Mouse (Mus musculus) midbrain, embryonic 11.5 days (tissue): ENCODE data around the gene Slc22a13. TPM values are rescaled to one million over a fixed set of nuclear protein-coding genes. Genes with fewer than 3 reads are reported as not detected.

Source experiments
- ATAC-seq: fragments of 200-750 bp; cut with Nextera tagmentation; 2 replicates; pipeline ENCODE4 v1.8.0; 2017; ENCODE audit warnings: moderate TSS enrichment, moderate library complexity; ENCODE audit not compliant: low FRiP score
- DNase-seq: peaks from one replicate; pipeline ENCODE4 v3.0.0; 2015; ENCODE audit warnings: low spot score; ENCODE audit errors: missing footprints
- H3K27ac ChIP-seq: fragments of 300-500 bp; sonication (generic); 2 replicates; pipeline ENCODE4 v1.5.1; 2014; ENCODE audit warnings: low read depth, low read length
- H3K27me3 ChIP-seq: fragments of 300-500 bp; sonication (generic); 2 replicates; pipeline ENCODE4 v1.6.1; 2014; ENCODE audit warnings: mild to moderate bottlenecking, low read length, moderate library complexity, mixed read lengths; ENCODE audit not compliant: control insufficient read depth, insufficient read depth
- H3K36me3 ChIP-seq: fragments of 300-500 bp; sonication (generic); 2 replicates; pipeline ENCODE4 v1.6.1; 2014; ENCODE audit warnings: mild to moderate bottlenecking, low read length, moderate library complexity, mixed read lengths; ENCODE audit not compliant: control insufficient read depth, insufficient read depth
- H3K4me1 ChIP-seq: fragments of 300-500 bp; sonication (generic); 2 replicates; pipeline ENCODE4 v1.6.1; 2014; ENCODE audit warnings: low read length; ENCODE audit not compliant: control insufficient read depth, insufficient read depth
- H3K4me2 ChIP-seq: fragments of 300-500 bp; sonication (generic); 2 replicates; pipeline ENCODE4 v1.6.1; 2014; ENCODE audit warnings: mild to moderate bottlenecking, moderate library complexity
- H3K4me3 ChIP-seq: fragments of 300-500 bp; sonication (generic); 2 replicates; pipeline ENCODE4 v1.5.1; 2014; ENCODE audit warnings: low read depth, low read length
- H3K9ac ChIP-seq: fragments of 300-500 bp; sonication (generic); 2 replicates; pipeline ENCODE4 v1.6.1; 2014; ENCODE audit warnings: low read length
- H3K9me3 ChIP-seq: fragments of 300-500 bp; sonication (generic); 2 replicates; pipeline ENCODE4 v1.6.1; 2016; ENCODE audit warnings: low read length; ENCODE audit not compliant: control insufficient read depth
- WGBS: fragments of 180-500 bp; shearing (Covaris S2); extraction: QIAGEN DNeasy Blood & Tissue Kit; methylation state at CpG from one replicate; pipeline ENCODE4 v1.1.7; 2014; 5-methylcytosine and 5-hydroxymethylcytosine counted together
- polyA plus RNA-seq: library from polyadenylated mRNA; unstranded; fragments of >200 nt; fragmentation: Nextera tagmentation; extraction: Ambion mirVana; gene quantifications from 2 replicates; pipeline ENCODE4 v1.2.1, GENCODE M21; 2014

Gene Slc22a13
- polyA plus RNA-seq, 1 experiment from 2014 or later: not detected

GRCm38 (mm10) chr9:119212996-119213395 lies 4.1 kb upstream of the Slc22a13 start:
- H3K9ac ChIP-seq: no peak overlapping the region
- WGBS: 80% methylated on average over 8 of the region's 8 CpGs
- DNase-seq (no peak), ATAC-seq (no peak)
- no peaks in the 10 kb centered on the region for H3K9me3 ChIP-seq
- H3K4me3 ChIP-seq: no peak overlapping the region
- H3K4me1 ChIP-seq: no peaks in the 10 kb centered on the region
- H3K4me2 ChIP-seq: no peak overlapping the region
- H3K36me3 ChIP-seq: no peaks in the 10 kb centered on the region
- no peaks in the 10 kb centered on the region for H3K27me3 ChIP-seq
- no peak overlapping the region for H3K27ac ChIP-seq

GRCm38 (mm10) chr9:119207113-119207512 lies 1.8 kb downstream of the Slc22a13 start:
- Histone ChIP-seq H3K36me3 (no peaks in the 10 kb centered on the region), H3K9me3 (no peaks in the 10 kb centered on the region), H3K27me3 (no peaks in the 10 kb centered on the region), H3K9ac (no peak overlapping the region), H3K27ac (no peak overlapping the region), H3K4me2 (no peak overlapping the region), H3K4me1 (no peaks in the 10 kb centered on the region), H3K4me3 (no peak overlapping the region)
- ATAC-seq (no peak), DNase-seq (no peak)
- 80% methylated on average over 4 of the region's 4 CpGs for WGBS

GRCm38 (mm10) chr9:119206666-119207065 lies 2.2 kb downstream of the Slc22a13 start:
- Histone ChIP-seq H3K4me3 (no peak overlapping the region), H3K9me3 (no peaks in the 10 kb centered on the region), H3K4me1 (no peaks in the 10 kb centered on the region), H3K36me3 (no peaks in the 10 kb centered on the region), H3K4me2 (no peak overlapping the region), H3K27ac (no peak overlapping the region), H3K9ac (no peak overlapping the region), H3K27me3 (no peaks in the 10 kb centered on the region)
- WGBS: 81% methylated on average over 2 of the region's 2 CpGs
- no peak for ATAC-seq
- DNase-seq: no peak

GRCm38 (mm10) chr9:119205756-119206155 lies 3.1 kb downstream of the Slc22a13 start:
- DNase-seq (no peak), ATAC-seq (no peak)
- no peaks in the 10 kb centered on the region for H3K4me1 ChIP-seq
- WGBS: 87% methylated on average over 5 of the region's 5 CpGs
- no peak overlapping the region for H3K27ac ChIP-seq
- no peaks in the 10 kb centered on the region for H3K36me3 ChIP-seq
- no peaks in the 10 kb centered on the region for H3K27me3 ChIP-seq
- no peak overlapping the region for H3K4me2 ChIP-seq
- no peak overlapping the region for H3K9ac ChIP-seq
- no peaks in the 10 kb centered on the region for H3K9me3 ChIP-seq
- H3K4me3 ChIP-seq: no peak overlapping the region

GRCm38 (mm10) chr9:119203617-119204016 lies 5.3 kb downstream of the Slc22a13 start:
- WGBS: 95% methylated on average over 9 of the region's 9 CpGs
- no peaks in the 10 kb centered on the region for H3K4me1 ChIP-seq
- H3K27me3 ChIP-seq: no peaks in the 10 kb centered on the region
- no peak overlapping the region for H3K4me2 ChIP-seq
- H3K27ac ChIP-seq: no peak overlapping the region
- DNase-seq (no peak), ATAC-seq (no peak)
- H3K9ac ChIP-seq: no peak overlapping the region
- H3K9me3 ChIP-seq: no peaks in the 10 kb centered on the region
- no peaks in the 10 kb centered on the region for H3K36me3 ChIP-seq
- no peak overlapping the region for H3K4me3 ChIP-seq

GRCm38 (mm10) chr9:119201653-119202052 lies 7.2 kb downstream of the Slc22a13 start:
- H3K27me3 ChIP-seq: no peaks in the 10 kb centered on the region
- no peak overlapping the region for H3K9ac ChIP-seq
- no peak overlapping the region for H3K4me2 ChIP-seq
- H3K36me3 ChIP-seq: no peaks in the 10 kb centered on the region
- ATAC-seq (no peak), DNase-seq (no peak)
- H3K4me3 ChIP-seq: no peak overlapping the region
- no peak overlapping the region for H3K27ac ChIP-seq
- no peaks in the 10 kb centered on the region for H3K9me3 ChIP-seq
- 86% methylated on average over 5 of the region's 5 CpGs for WGBS
- no peaks in the 10 kb centered on the region for H3K4me1 ChIP-seq

GRCm38 (mm10) chr9:119199151-119199861 lies 9.6 kb downstream of the Slc22a13 start:
- Histone ChIP-seq H3K27ac (no peak overlapping the region), H3K27me3 (no peaks in the 10 kb centered on the region), H3K4me3 (no peak overlapping the region), H3K4me1 (no peaks in the 10 kb centered on the region), H3K9ac (no peak overlapping the region), H3K4me2 (no peak overlapping the region), H3K9me3 (no peaks in the 10 kb centered on the region), H3K36me3 (no peaks in the 10 kb centered on the region)
- no peak for ATAC-seq
- 81% methylated on average over 10 of the region's 10 CpGs for WGBS
- DNase-seq: no peak

- no peak overlapping the region for H3K4me3 ChIP-seq
- H3K27ac ChIP-seq: no peak overlapping the region
- DNase-seq (no peak), ATAC-seq (no peak)
- H3K27me3 ChIP-seq: no peaks in the 10 kb centered on the region
- no peak overlapping the region for H3K4me2 ChIP-seq
- no peaks in the 10 kb centered on the region for H3K4me1 ChIP-seq
- H3K9me3 ChIP-seq: no peaks in the 10 kb centered on the region
- H3K9ac ChIP-seq: no peak overlapping the region
- H3K36me3 ChIP-seq: no peaks in the 10 kb centered on the region
- WGBS: 39% methylated on average over 11 of the region's 11 CpGs
Measured at GRCm38 (mm10) chr9:119192202-119192990, 16.5 kb downstream of the Slc22a13 start.

GRCm38 (mm10) chr9:119181241-119181728 lies 27.6 kb downstream of the Slc22a13 start:
- Histone ChIP-seq H3K9me3 (no peaks in the 10 kb centered on the region), H3K4me2 (no peak overlapping the region), H3K4me1 (no peaks in the 10 kb centered on the region), H3K27ac (no peak overlapping the region), H3K9ac (no peak overlapping the region), H3K36me3 (no peaks in the 10 kb centered on the region), H3K27me3 (no peaks in the 10 kb centered on the region), H3K4me3 (no peak overlapping the region)
- DNase-seq (no peak), ATAC-seq (no peak)
- WGBS: 56% methylated on average over 3 of the region's 3 CpGs
